ENCODE assay signal across 23 mouse cellular contexts in the genomic region with DNA sequence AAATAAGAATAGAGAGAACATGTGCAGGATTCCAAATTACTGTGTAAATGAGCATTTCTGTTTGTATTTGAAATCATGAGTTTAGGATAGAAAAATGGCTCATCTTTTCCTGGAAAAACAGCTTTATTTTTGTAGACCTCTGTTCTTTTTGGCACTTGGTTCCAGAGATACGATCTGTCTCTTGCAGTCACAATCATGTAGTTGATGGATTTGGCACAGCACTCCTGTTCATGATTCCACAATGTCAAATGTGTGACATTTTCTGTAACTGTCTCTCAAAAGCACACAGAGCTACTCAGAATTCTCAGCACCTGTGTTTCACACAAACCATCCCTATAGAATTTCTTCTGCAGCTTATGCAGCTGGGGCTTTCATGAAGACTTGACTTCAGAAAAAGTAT.
DNase-seq lines count a peak whose midpoint lies in the region; ATAC-seq and TF ChIP-seq lines count a peak whose summit lies in the region.
"Had no signal": no experiment of that assay in that cellular context is flagged by ENCODE, and none has a peak within 500 bp of the region (broad histone marks: within the 10 kb centered on the region; RNA-seq: fewer than 3 reads in every experiment).

No protein-coding gene starts in this region.

- H3K4me3 ChIP-seq in forebrain, embryonic 15.5 days, result no peak overlapping the region
- H3K4me3 ChIP-seq in forebrain, embryonic 12.5 days (replicated peaks), result no peak overlapping the region
- no peak overlapping the region for H3K4me3 ChIP-seq in lung, postnatal 0 days (ENCODE audit: low read depth, low read length)
- no peak overlapping the region for H3K4me3 ChIP-seq in heart, embryonic 11.5 days (ENCODE audit: low read depth, low read length)
- H3K4me3 ChIP-seq: embryonic facial prominence, embryonic 15.5 days; heart, embryonic 15.5 days; hindbrain, embryonic 15.5 days; limb, embryonic 12.5 days; neural tube, embryonic 13.5 days had no signal

- H3K9ac ChIP-seq in forebrain, embryonic 15.5 days (replicated peaks), result no peak overlapping the region
- no peak overlapping the region for H3K9ac ChIP-seq in forebrain, embryonic 12.5 days
- no peak overlapping the region for H3K9ac ChIP-seq in lung, postnatal 0 days (replicated peaks; ENCODE audit: low read depth)
- H3K9ac ChIP-seq in heart, embryonic 11.5 days (ENCODE audit: low read depth, low read length), result no peak overlapping the region
- H3K9ac ChIP-seq: embryonic facial prominence, embryonic 15.5 days; heart, embryonic 15.5 days; hindbrain, embryonic 15.5 days; limb, embryonic 12.5 days; liver, embryonic 14.5 days; neural tube, embryonic 13.5 days had no signal

- intact Hi-C loops in gastrocnemius, postnatal 36 days (cut with DNase I), result no loop called here

- H3K36me3 ChIP-seq in forebrain, embryonic 15.5 days, result no peaks in the 10 kb centered on the region
- no peaks in the 10 kb centered on the region for H3K36me3 ChIP-seq in forebrain, embryonic 12.5 days (replicated peaks)
- no peaks in the 10 kb centered on the region for H3K36me3 ChIP-seq in lung, postnatal 0 days (ENCODE audit: insufficient read depth, low read length)
- H3K36me3 ChIP-seq in heart, embryonic 11.5 days (ENCODE audit: control insufficient read depth, insufficient read depth, low read length), result no peaks in the 10 kb centered on the region
- H3K36me3 ChIP-seq: embryonic facial prominence, embryonic 15.5 days; heart, embryonic 15.5 days; hindbrain, embryonic 15.5 days; limb, embryonic 12.5 days; neural tube, embryonic 13.5 days had no signal

- 62% methylated on average over 1 of the region's 1 CpGs for WGBS in forebrain, embryonic 15.5 days
- 84% methylated on average over 1 of the region's 1 CpGs for WGBS in forebrain, embryonic 12.5 days
- 48% methylated on average over 1 of the region's 1 CpGs for WGBS in lung, postnatal 0 days
- WGBS in heart, embryonic 11.5 days (ENCODE audit: insufficient replicate concordance), result 68% methylated on average over 1 of the region's 1 CpGs

- no peak for TF ChIP-seq CTCF in lung, postnatal 0 days (IDR thresholded peaks at IDR 0.05)

- no peak overlapping the region for H3K27ac ChIP-seq in forebrain, embryonic 15.5 days (replicated peaks)
- H3K27ac ChIP-seq in forebrain, embryonic 12.5 days, result no peak overlapping the region
- H3K27ac ChIP-seq in lung, postnatal 0 days (ENCODE audit: low read length), result no peak overlapping the region
- H3K27ac ChIP-seq in heart, embryonic 11.5 days (ENCODE audit: low read depth, low read length), result no peak overlapping the region
- H3K27ac ChIP-seq: embryonic facial prominence, embryonic 15.5 days; heart, embryonic 15.5 days; hindbrain, embryonic 15.5 days; kidney, postnatal 0 days; limb, embryonic 12.5 days; liver, embryonic 14.5 days; neural tube, embryonic 13.5 days had no signal

- no peak overlapping the region for H3K4me2 ChIP-seq in forebrain, embryonic 15.5 days (replicated peaks)
- no peak overlapping the region for H3K4me2 ChIP-seq in forebrain, embryonic 12.5 days
- H3K4me2 ChIP-seq in lung, postnatal 0 days (replicated peaks; ENCODE audit: low read depth, low read length), result no peak overlapping the region
- H3K4me2 ChIP-seq in heart, embryonic 11.5 days, result no peak overlapping the region
- H3K4me2 ChIP-seq: embryonic facial prominence, embryonic 15.5 days; heart, embryonic 15.5 days; hindbrain, embryonic 15.5 days; limb, embryonic 12.5 days; midbrain, embryonic 11.5 days; neural tube, embryonic 13.5 days had no signal

- no peaks in the 10 kb centered on the region for H3K9me3 ChIP-seq in forebrain, embryonic 15.5 days
- no peaks in the 10 kb centered on the region for H3K9me3 ChIP-seq in forebrain, embryonic 12.5 days
- no peaks in the 10 kb centered on the region for H3K9me3 ChIP-seq in lung, postnatal 0 days (ENCODE audit: low read length)
- H3K9me3 ChIP-seq in heart, embryonic 11.5 days (replicated peaks; ENCODE audit: control insufficient read depth, low read length), result no peaks in the 10 kb centered on the region
- H3K9me3 ChIP-seq: embryonic facial prominence, embryonic 15.5 days; heart, embryonic 15.5 days; hindbrain, embryonic 15.5 days; limb, embryonic 12.5 days; neural tube, embryonic 13.5 days had no signal

- DNase-seq in lung, postnatal 0 days (ENCODE audit: low spot score), result peak; percentile 5
- no peak for DNase-seq in lung, adult 18-20 months
- peak; percentile 13 to 69 for DNase-seq in layer of hippocampus, adult 18-20 months (ENCODE audit: low spot score in 2 of 2)
- DNase-seq in layer of hippocampus, postnatal 36 days, result peak; percentile 1 to 14
- DNase-seq in gastrocnemius, postnatal 36 days, result no peak
- DNase-seq: adrenal gland, postnatal 36 days; cerebellum, adult 9-10 months; gastrocnemius, postnatal 10 days; heart, adult 18-20 months; heart, postnatal 4 days; kidney, adult 11 months; thymus, postnatal 36 days had no signal

- H3K4me1 ChIP-seq in forebrain, embryonic 15.5 days, result 0 out of 2 replicates have a peak, but pooled peaks cover 2% of the 10 kb centered on the region
- no peaks in the 10 kb centered on the region for H3K4me1 ChIP-seq in forebrain, embryonic 12.5 days
- H3K4me1 ChIP-seq in lung, postnatal 0 days (ENCODE audit: insufficient read depth, low read depth, low read length), result no peaks in the 10 kb centered on the region
- H3K4me1 ChIP-seq in heart, embryonic 11.5 days (ENCODE audit: control insufficient read depth, insufficient read depth, low read length), result no peaks in the 10 kb centered on the region
- H3K4me1 ChIP-seq: embryonic facial prominence, embryonic 15.5 days; heart, embryonic 15.5 days; hindbrain, embryonic 15.5 days; limb, embryonic 12.5 days; neural tube, embryonic 13.5 days had no signal

- no peaks in the 10 kb centered on the region for H3K27me3 ChIP-seq in forebrain, embryonic 15.5 days
- no peaks in the 10 kb centered on the region for H3K27me3 ChIP-seq in forebrain, embryonic 12.5 days
- H3K27me3 ChIP-seq in lung, postnatal 0 days (replicated peaks; ENCODE audit: insufficient read depth, low read length), result no peaks in the 10 kb centered on the region
- H3K27me3 ChIP-seq in heart, embryonic 11.5 days (ENCODE audit: control insufficient read depth, insufficient read depth, low read length), result no peaks in the 10 kb centered on the region
- H3K27me3 ChIP-seq: embryonic facial prominence, embryonic 15.5 days; heart, embryonic 15.5 days; hindbrain, embryonic 15.5 days; limb, embryonic 12.5 days; neural tube, embryonic 13.5 days had no signal

- peak; percentile 66 for ATAC-seq in forebrain, embryonic 15.5 days (replicated peaks)
- no peak for ATAC-seq in forebrain, embryonic 12.5 days (ENCODE audit: low FRiP score)
- ATAC-seq in lung, postnatal 0 days, result no peak
- no peak for ATAC-seq in heart, embryonic 11.5 days (replicated peaks; ENCODE audit: insufficient number of reproducible peaks, low FRiP score, low TSS enrichment)

- no peak for TF ChIP-seq EP300 in lung, postnatal 0 days (IDR thresholded peaks at IDR 0.05)

Comparison
In these comparisons a context has a peak if more than half of its experiments do, and no peak if none do; other contexts are left out.
1. DNase-seq: peak in lung, postnatal 0 days (single experiment), layer of hippocampus, adult 18-20 months (2 of 2) and layer of hippocampus, postnatal 36 days (2 of 2); none in lung, adult 18-20 months (0 of 2) and gastrocnemius, postnatal 36 days (0 of 2).